Mouse (Mus musculus) testis, adult 2 months (tissue): ENCODE results near the gene Slc33a1.

Experiments used
- CTCF ChIP-seq: fragments of 200-500 bp; IDR thresholded peaks from 2 replicates; pipeline ENCODE4 v1.5.1; 2012; ENCODE audit warnings: low read depth, mild to moderate bottlenecking, inconsistent platforms, low read length, moderate library complexity; ENCODE audit not compliant: control insufficient read depth, insufficient read depth, insufficient replicate concordance
- POLR2A ChIP-seq: fragments of 200-500 bp; IDR thresholded peaks from 2 replicates; pipeline ENCODE4 v1.6.1; 2012; ENCODE audit warnings: low read depth, mild to moderate bottlenecking, inconsistent platforms, low read length, moderate library complexity; ENCODE audit not compliant: control insufficient read depth

GRCm38 (mm10) chr3:63893677-63894076 lies 70.9 kb downstream of the Slc33a1 start:
- TF ChIP-seq CTCF, result no peak
- TF ChIP-seq POLR2A, result no peak
